Mouse (Mus musculus) lung, postnatal 0 days (tissue): ENCODE measurements around the gene Sh2d6. TPM values are rescaled to one million over a fixed set of nuclear protein-coding genes. Genes with fewer than 3 reads are reported as not detected.

Source experiments
- ATAC-seq: fragments of 200-750 bp; cut with Nextera tagmentation; 2 replicates; pipeline ENCODE4 v1.8.0; 2017; ENCODE audit warnings: moderate library complexity
- DNase-seq: peaks from one replicate; pipeline ENCODE4 v3.0.0-alpha.2; 2016; ENCODE audit warnings: low spot score
- H3K27ac ChIP-seq: fragments of 300-500 bp; sonication (generic); 2 replicates; pipeline ENCODE4 v1.5.1; 2014; ENCODE audit warnings: antibody characterized with exemption, mild to moderate bottlenecking, low read length, mixed read lengths
- H3K27me3 ChIP-seq: fragments of 300-500 bp; sonication (generic); replicated peaks from 2 replicates; pipeline ENCODE4 v1.6.1; 2014; ENCODE audit warnings: low read length, mixed read lengths; ENCODE audit not compliant: insufficient read depth
- H3K36me3 ChIP-seq: fragments of 300-500 bp; sonication (generic); 2 replicates; pipeline ENCODE4 v1.6.1; 2014; ENCODE audit warnings: low read length, mixed read lengths; ENCODE audit not compliant: insufficient read depth
- H3K4me1 ChIP-seq: fragments of 300-500 bp; sonication (generic); 2 replicates; pipeline ENCODE4 v1.6.1; 2014; ENCODE audit warnings: antibody characterized with exemption, low read depth, low read length, mixed read lengths; ENCODE audit not compliant: insufficient read depth
- H3K4me2 ChIP-seq: fragments of 300-500 bp; sonication (generic); replicated peaks from 2 replicates; pipeline ENCODE4 v1.6.1; 2014; ENCODE audit warnings: low read depth, mild to moderate bottlenecking, low read length, moderate library complexity, mixed read lengths
- H3K4me3 ChIP-seq: fragments of 300-500 bp; sonication (generic); 2 replicates; pipeline ENCODE4 v1.5.1; 2014; ENCODE audit warnings: low read depth, low read length
- H3K9ac ChIP-seq: fragments of 300-500 bp; sonication (generic); replicated peaks from 2 replicates; pipeline ENCODE4 v1.6.1; 2014; ENCODE audit warnings: low read depth, mild to moderate bottlenecking
- H3K9me3 ChIP-seq: fragments of 300-500 bp; sonication (generic); 2 replicates; pipeline ENCODE4 v1.6.1; 2016; ENCODE audit warnings: low read length, mixed read lengths
- CTCF ChIP-seq: IDR thresholded peaks from 2 replicates; pipeline ENCODE4 v1.5.1; 2016; ENCODE audit warnings: antibody characterized with exemption, mild to moderate bottlenecking
- EP300 ChIP-seq: IDR thresholded peaks from 2 replicates; pipeline ENCODE4 v1.6.1; 2016; ENCODE audit warnings: antibody characterized with exemption, mild to moderate bottlenecking, control low read depth
- WGBS: fragments of 180-500 bp; shearing (Covaris S2); extraction: QIAGEN DNeasy Blood & Tissue Kit; methylation state at CpG from one replicate; pipeline ENCODE4 v1.1.7; 2014; 5-methylcytosine and 5-hydroxymethylcytosine counted together
- polyA plus RNA-seq: library from polyadenylated mRNA; unstranded; fragments of >200 nt; fragmentation: Nextera tagmentation; extraction: Ambion mirVana; gene quantifications from 2 replicates; pipeline ENCODE4 v1.2.1, GENCODE M21; 2015

Gene Sh2d6
- polyA plus RNA-seq, 1 experiment from 2014 or later, result not detected

- Histone ChIP-seq H3K27ac (no peak overlapping the region), H3K4me2 (no peak overlapping the region), H3K9me3 (no peaks in the 10 kb centered on the region), H3K36me3 (no peaks in the 10 kb centered on the region), H3K4me1 (no peaks in the 10 kb centered on the region), H3K4me3 (no peak overlapping the region), H3K9ac (no peak overlapping the region), H3K27me3 (no peaks in the 10 kb centered on the region)
- 51% methylated on average over 5 of the region's 5 CpGs for WGBS
- TF ChIP-seq CTCF (no peak), EP300 (no peak)
- ATAC-seq, result no peak
- no peak for DNase-seq
Observed at GRCm38 (mm10) chr6:72498950-72499349, 22.6 kb downstream of the Sh2d6 start.

- WGBS, result 21% methylated on average over 6 of the region's 6 CpGs
- peak; percentile 74 for DNase-seq
Observed at GRCm38 (mm10) chr6:72492892-72493291, 28.6 kb downstream of the Sh2d6 start.

GRCm38 (mm10) chr6:72491151-72491550 is 30.4 kb downstream of the Sh2d6 start:
- H3K36me3 ChIP-seq, result no peaks in the 10 kb centered on the region
- WGBS, result 43% methylated on average over 3 of the region's 3 CpGs
- H3K27me3 ChIP-seq, result no peaks in the 10 kb centered on the region
- H3K9me3 ChIP-seq, result no peaks in the 10 kb centered on the region
- DNase-seq (no peak), ATAC-seq (no peak)
- TF ChIP-seq EP300, result no peak
- no peak for TF ChIP-seq CTCF
- no peak overlapping the region for H3K27ac ChIP-seq
- no peak overlapping the region for H3K9ac ChIP-seq
- no peaks in the 10 kb centered on the region for H3K4me1 ChIP-seq
- no peak overlapping the region for H3K4me2 ChIP-seq
- H3K4me3 ChIP-seq, result no peak overlapping the region

More at GRCm38 (mm10) chr6:72492892-72493291, 28.6 kb downstream of the Sh2d6 start:
- no peaks in the 10 kb centered on the region for H3K9me3 ChIP-seq
- peak; percentile 83 for ATAC-seq
- no peaks in the 10 kb centered on the region for H3K4me1 ChIP-seq
- H3K36me3 ChIP-seq, result no peaks in the 10 kb centered on the region
- TF ChIP-seq EP300, result peak; percentile 45; the same call in 1 of the 2 replicates
- no peak for TF ChIP-seq CTCF
- no peaks in the 10 kb centered on the region for H3K27me3 ChIP-seq
- H3K9ac ChIP-seq, result no peak overlapping the region
- H3K4me3 ChIP-seq, result no peak overlapping the region
- no peak overlapping the region for H3K27ac ChIP-seq
- no peak overlapping the region for H3K4me2 ChIP-seq

- Histone ChIP-seq H3K27ac (no peak overlapping the region), H3K4me1 (no peaks in the 10 kb centered on the region), H3K36me3 (no peaks in the 10 kb centered on the region), H3K9ac (no peak overlapping the region), H3K4me3 (no peak overlapping the region), H3K4me2 (no peak overlapping the region), H3K9me3 (no peaks in the 10 kb centered on the region), H3K27me3 (no peaks in the 10 kb centered on the region)
- DNase-seq (no peak), ATAC-seq (no peak)
- no peak for TF ChIP-seq EP300
- no peak for TF ChIP-seq CTCF
Observed at GRCm38 (mm10) chr6:72489534-72489933, 32.0 kb downstream of the Sh2d6 start.

DNA sequence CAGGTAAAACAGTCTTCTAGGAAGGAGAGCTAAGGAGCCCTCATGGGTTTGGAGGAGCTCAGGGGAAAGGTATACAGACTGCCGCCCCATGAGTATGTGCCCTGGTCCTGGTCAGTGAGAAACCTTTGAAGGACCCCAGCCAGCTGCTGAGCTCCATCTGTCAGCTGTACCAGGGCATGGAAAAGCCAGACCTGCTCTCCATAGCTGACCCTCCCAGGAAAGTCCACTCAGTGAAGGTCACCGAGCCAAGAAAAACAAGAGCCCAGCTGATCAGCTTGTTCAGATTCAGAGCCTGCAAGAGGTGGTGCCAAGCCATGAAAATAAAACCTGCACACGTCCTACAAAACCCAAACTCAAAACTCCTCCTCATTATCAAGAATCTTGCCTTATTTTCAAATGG is 32.7 kb downstream of the Sh2d6 start:
- Histone ChIP-seq H3K36me3 (no peaks in the 10 kb centered on the region), H3K27me3 (no peaks in the 10 kb centered on the region), H3K4me2 (no peak overlapping the region), H3K9me3 (no peaks in the 10 kb centered on the region), H3K4me3 (no peak overlapping the region), H3K4me1 (no peaks in the 10 kb centered on the region), H3K9ac (no peak overlapping the region), H3K27ac (no peak overlapping the region)
- 55% methylated on average over 3 of the region's 3 CpGs for WGBS
- ATAC-seq, result no peak
- DNase-seq, result no peak
- TF ChIP-seq EP300 (no peak), CTCF (no peak)

DNA sequence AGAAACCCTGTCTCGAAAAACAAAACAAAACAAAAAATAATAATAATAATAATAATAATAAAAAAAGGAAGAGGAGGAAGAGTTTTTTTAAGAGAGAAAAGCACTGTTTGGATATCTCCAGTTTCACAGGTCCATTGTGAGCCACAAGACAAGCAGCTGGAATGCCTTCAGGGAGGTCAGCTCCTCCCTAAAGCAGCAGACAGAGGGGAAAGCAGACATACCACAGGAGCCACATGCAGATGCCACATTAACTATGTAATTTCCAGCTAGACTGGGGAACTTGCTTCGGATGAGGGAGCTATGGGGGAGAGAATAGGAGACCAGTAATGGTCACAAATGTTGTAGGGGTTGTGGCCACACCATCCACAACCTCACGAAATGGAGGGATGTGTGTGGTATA is 34.2 kb downstream of the Sh2d6 start:
- Histone ChIP-seq H3K4me2 (no peak overlapping the region), H3K4me1 (no peaks in the 10 kb centered on the region), H3K27me3 (no peaks in the 10 kb centered on the region), H3K27ac (no peak overlapping the region), H3K9me3 (no peaks in the 10 kb centered on the region), H3K9ac (no peak overlapping the region), H3K4me3 (no peak overlapping the region), H3K36me3 (no peaks in the 10 kb centered on the region)
- DNase-seq (no peak), ATAC-seq (no peak)
- WGBS, result 62% methylated on average over 3 of the region's 3 CpGs
- TF ChIP-seq CTCF (no peak), EP300 (no peak)

- H3K4me2 ChIP-seq, result no peak overlapping the region
- no peak for ATAC-seq
- TF ChIP-seq EP300, result no peak
- TF ChIP-seq CTCF, result no peak
- no peaks in the 10 kb centered on the region for H3K9me3 ChIP-seq
- no peak overlapping the region for H3K27ac ChIP-seq
- no peak overlapping the region for H3K4me3 ChIP-seq
- H3K36me3 ChIP-seq, result no peaks in the 10 kb centered on the region
- 85% methylated on average over 6 of the region's 6 CpGs for WGBS
- H3K4me1 ChIP-seq, result no peaks in the 10 kb centered on the region
- H3K27me3 ChIP-seq, result no peaks in the 10 kb centered on the region
- H3K9ac ChIP-seq, result no peak overlapping the region
- no peak for DNase-seq
Observed at GRCm38 (mm10) chr6:72486307-72486706, 35.2 kb downstream of the Sh2d6 start.
